Mouse (Mus musculus) midbrain, embryonic 12.5 days (tissue): ENCODE measurements around the gene Pde10a. TPM values are rescaled to one million over a fixed set of nuclear protein-coding genes. Genes with fewer than 3 reads are reported as not detected.

Source experiments
- ATAC-seq: fragments of 200-750 bp; cut with Nextera tagmentation; 2 replicates; pipeline ENCODE4 v1.8.0; 2017; ENCODE audit warnings: low read depth, moderate TSS enrichment, moderate library complexity; ENCODE audit not compliant: low FRiP score
- H3K27ac ChIP-seq: fragments of 300-500 bp; sonication (generic); replicated peaks from 2 replicates; pipeline ENCODE4 v1.5.1; 2016; ENCODE audit warnings: mild to moderate bottlenecking
- H3K27me3 ChIP-seq: fragments of 300-500 bp; sonication (generic); 2 replicates; pipeline ENCODE4 v1.6.1; 2016; ENCODE audit warnings: mild to moderate bottlenecking
- H3K36me3 ChIP-seq: fragments of 300-500 bp; sonication (generic); 2 replicates; pipeline ENCODE4 v1.6.1; 2016
- H3K4me1 ChIP-seq: fragments of 300-500 bp; sonication (generic); 2 replicates; pipeline ENCODE4 v1.6.1; 2016
- H3K4me2 ChIP-seq: fragments of 300-500 bp; sonication (generic); replicated peaks from 2 replicates; pipeline ENCODE4 v1.6.1; 2016; ENCODE audit warnings: mild to moderate bottlenecking, moderate library complexity
- H3K4me3 ChIP-seq: fragments of 300-500 bp; sonication (generic); 2 replicates; pipeline ENCODE4 v1.5.1; 2016; ENCODE audit warnings: mild to moderate bottlenecking
- H3K9ac ChIP-seq: fragments of 300-500 bp; sonication (generic); replicated peaks from 2 replicates; pipeline ENCODE4 v1.6.1; 2016; ENCODE audit warnings: mild to moderate bottlenecking, moderate library complexity
- H3K9me3 ChIP-seq: fragments of 300-500 bp; sonication (generic); 2 replicates; pipeline ENCODE4 v1.6.1; 2016; ENCODE audit warnings: mild to moderate bottlenecking
- WGBS: fragments of 180-500 bp; shearing (Covaris S2); methylation state at CpG from one replicate; pipeline ENCODE4 v1.1.7; 2016; 5-methylcytosine and 5-hydroxymethylcytosine counted together
- polyA plus RNA-seq: library from polyadenylated mRNA; unstranded; fragments of >200 nt; fragmentation: Nextera tagmentation; extraction: Ambion mirVana; gene quantifications from 2 replicates; pipeline ENCODE4 v1.2.1, GENCODE M21; 2016

Pde10a gene
- polyA plus RNA-seq, 1 experiment from 2014 or later, result 9.9 TPM

DNA sequence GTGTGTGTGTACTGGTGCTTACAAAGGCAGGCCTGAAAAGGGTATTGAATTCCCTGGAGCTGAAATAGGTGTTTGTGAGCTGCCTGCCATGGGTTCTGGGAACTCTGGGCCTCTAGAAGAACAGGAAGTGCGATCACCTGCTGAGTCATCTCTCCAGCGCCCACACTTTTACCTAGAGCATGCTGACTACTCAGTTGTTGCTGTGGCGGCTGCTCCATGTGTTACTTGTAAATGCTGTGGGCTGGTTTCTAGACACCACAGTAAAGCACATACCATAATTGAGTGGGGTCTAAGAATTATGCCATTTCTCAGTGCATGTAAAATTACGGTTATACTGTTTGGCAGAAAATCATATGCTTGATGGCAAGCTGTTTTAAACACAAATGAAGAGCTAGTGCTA, 477.3 kb downstream of the Pde10a start:
- no peaks in the 10 kb centered on the region for H3K4me1 ChIP-seq

DNA sequence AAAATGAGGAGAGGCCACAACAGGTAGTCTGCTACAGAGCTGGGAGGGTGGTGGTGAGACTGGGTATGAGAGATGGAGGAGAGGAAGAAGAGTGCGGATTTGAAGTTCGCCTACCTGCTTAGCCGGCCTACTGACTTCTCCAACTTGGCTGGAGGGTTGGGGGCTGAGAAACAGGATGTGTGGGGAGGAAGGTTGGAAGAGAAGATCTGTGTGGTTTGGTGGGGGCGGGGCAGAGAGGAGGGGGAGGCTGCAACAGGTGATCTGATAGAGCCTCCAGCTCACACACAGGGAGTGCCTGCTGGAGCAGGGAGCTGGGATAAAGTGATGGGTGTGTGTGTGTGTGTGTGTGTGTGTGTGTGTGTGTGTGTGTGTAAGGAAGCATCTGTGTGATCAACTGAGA, 479.3 kb downstream of the Pde10a start:
- Histone ChIP-seq H3K4me3 (no peak overlapping the region), H3K27me3 (no peaks in the 10 kb centered on the region), H3K4me1 (no peaks in the 10 kb centered on the region), H3K4me2 (no peak overlapping the region), H3K36me3 (peaks cover 9% of the 10 kb centered on the region; the same call in 1 of the 2 replicates), H3K27ac (no peak overlapping the region), H3K9me3 (no peaks in the 10 kb centered on the region), H3K9ac (no peak overlapping the region)
- WGBS, result 90% methylated on average over 4 of the region's 4 CpGs
- ATAC-seq, result no peak

More for the DNA sequence above, 477.3 kb downstream of the Pde10a start:
- H3K27me3 ChIP-seq, result no peaks in the 10 kb centered on the region
- H3K9me3 ChIP-seq, result no peaks in the 10 kb centered on the region
- H3K36me3 ChIP-seq, result peaks cover 12% of the 10 kb centered on the region; the same call in 1 of the 2 replicates
- no peak for ATAC-seq
- no peak overlapping the region for H3K27ac ChIP-seq
- H3K4me3 ChIP-seq, result no peak overlapping the region
- no peak overlapping the region for H3K4me2 ChIP-seq
- 84% methylated on average over 4 of the region's 4 CpGs for WGBS
- no peak overlapping the region for H3K9ac ChIP-seq

GRCm38 (mm10) chr17:9023198-9023942, 498.2 kb downstream of the Pde10a start:
- peak; percentile 60; the same call in 1 of the 2 replicates for ATAC-seq

GRCm38 (mm10) chr17:9030181-9030580, 505.0 kb downstream of the Pde10a start:
- Histone ChIP-seq H3K27ac (no peak overlapping the region), H3K9me3 (no peaks in the 10 kb centered on the region), H3K36me3 (no peaks in the 10 kb centered on the region), H3K9ac (no peak overlapping the region), H3K27me3 (peaks cover 3% of the 10 kb centered on the region; the same call in 1 of the 2 replicates), H3K4me2 (no peak overlapping the region), H3K4me1 (peaks cover 14% of the 10 kb centered on the region; the same call in 1 of the 2 replicates), H3K4me3 (no peak overlapping the region)
- WGBS, result 73% methylated on average over 5 of the region's 5 CpGs
- no peak for ATAC-seq

More at GRCm38 (mm10) chr17:9023198-9023942, 498.2 kb downstream of the Pde10a start:
- H3K27ac ChIP-seq, result peak overlapping the region; percentile 5; the same call in 1 of the 2 replicates
- no peaks in the 10 kb centered on the region for H3K27me3 ChIP-seq
- no peaks in the 10 kb centered on the region for H3K36me3 ChIP-seq
- peak overlapping the region; percentile 24; the same call in 1 of the 2 replicates for H3K4me2 ChIP-seq
- H3K4me3 ChIP-seq, result no peak overlapping the region
- H3K4me1 ChIP-seq, result peaks cover 9% of the 10 kb centered on the region
- H3K9ac ChIP-seq, result no peak overlapping the region; the same call in 1 of the 2 replicates
- WGBS, result 26% methylated on average over 14 of the region's 14 CpGs
- 0 out of 2 replicates have a peak, but pooled peaks cover 3% of the 10 kb centered on the region for H3K9me3 ChIP-seq

GRCm38 (mm10) chr17:9031241-9032141, 506.3 kb downstream of the Pde10a start:
- H3K27me3 ChIP-seq, result peaks cover 3% of the 10 kb centered on the region; the same call in 1 of the 2 replicates
- H3K36me3 ChIP-seq, result no peaks in the 10 kb centered on the region
- H3K4me3 ChIP-seq, result 0 out of 2 replicates have a peak overlapping the region, but pooled peaks have one; percentile 12
- H3K9ac ChIP-seq, result no peak overlapping the region
- H3K4me1 ChIP-seq, result peaks cover 24% of the 10 kb centered on the region; the same call in 1 of the 2 replicates
- WGBS, result 15% methylated on average over 24 of the region's 24 CpGs
- no peaks in the 10 kb centered on the region for H3K9me3 ChIP-seq
- H3K27ac ChIP-seq, result no peak overlapping the region
- peak overlapping the region; percentile 38 for H3K4me2 ChIP-seq
- ATAC-seq, result peak; percentile 44; the same call in 1 of the 2 replicates

DNA sequence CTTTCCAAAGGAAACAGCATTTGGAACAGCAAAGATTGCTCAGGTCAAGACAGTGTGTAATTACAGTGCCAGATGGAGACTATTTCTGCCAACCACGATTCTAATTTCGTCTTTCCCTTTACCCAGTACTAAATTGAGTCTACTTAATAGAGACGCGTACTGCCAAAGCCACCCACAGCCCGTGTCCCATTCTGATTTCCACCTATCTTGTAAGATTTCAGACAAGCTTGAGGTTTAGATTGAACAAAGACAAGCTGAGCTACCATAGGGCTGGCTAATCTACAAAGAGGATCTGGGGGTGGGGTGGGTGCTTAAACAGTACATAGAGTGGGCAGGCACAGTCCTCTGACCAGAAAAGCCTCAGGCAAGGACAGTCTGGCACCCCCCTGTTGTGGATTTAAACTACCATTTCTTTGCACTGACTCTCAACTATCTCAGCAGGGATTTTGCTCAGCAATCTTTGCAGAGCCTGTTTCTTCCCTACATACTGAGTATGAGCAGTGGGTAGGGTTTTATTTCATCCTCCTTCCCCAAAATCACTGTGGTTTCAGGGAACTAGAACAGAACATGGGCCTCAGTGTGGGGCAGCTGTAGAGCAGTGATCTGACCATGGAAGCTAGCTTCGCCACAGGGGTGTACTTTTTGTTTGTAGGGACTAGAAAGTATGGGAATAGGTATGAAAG, 507.3 kb downstream of the Pde10a start:
- Histone ChIP-seq H3K36me3 (no peaks in the 10 kb centered on the region), H3K9me3 (no peaks in the 10 kb centered on the region), H3K27me3 (peaks cover 3% of the 10 kb centered on the region; the same call in 1 of the 2 replicates), H3K4me1 (peaks cover 24% of the 10 kb centered on the region; the same call in 1 of the 2 replicates), H3K9ac (no peak overlapping the region), H3K4me3 (no peak overlapping the region), H3K27ac (no peak overlapping the region; the same call in 1 of the 2 replicates), H3K4me2 (no peak overlapping the region)
- WGBS, result 66% methylated on average over 6 of the region's 6 CpGs
- no peak for ATAC-seq

DNA sequence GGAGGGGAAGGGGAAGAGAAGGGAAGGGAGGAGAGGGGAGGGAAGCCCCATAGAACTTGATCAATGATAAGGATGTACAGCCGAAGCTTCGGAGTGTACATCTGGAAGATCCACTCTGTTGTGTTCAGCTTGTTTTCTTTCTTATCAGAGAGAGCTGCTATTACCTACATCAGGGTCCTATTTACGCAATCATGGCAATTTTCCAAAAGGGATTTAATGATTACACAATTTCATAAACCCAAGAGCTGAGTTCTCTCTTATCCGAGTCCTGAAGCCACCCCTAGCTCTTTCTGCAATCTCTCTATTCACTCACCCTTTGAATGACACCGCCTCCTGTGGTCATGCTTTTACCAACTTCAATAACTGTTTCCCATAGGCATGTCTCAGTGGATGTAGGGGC, 508.3 kb downstream of the Pde10a start:
- no peaks in the 10 kb centered on the region for H3K36me3 ChIP-seq
- peaks cover 3% of the 10 kb centered on the region; the same call in 1 of the 2 replicates for H3K27me3 ChIP-seq
- no peak overlapping the region for H3K4me2 ChIP-seq
- H3K4me3 ChIP-seq, result no peak overlapping the region
- H3K4me1 ChIP-seq, result peaks cover 24% of the 10 kb centered on the region; the same call in 1 of the 2 replicates
- no peaks in the 10 kb centered on the region for H3K9me3 ChIP-seq
- H3K27ac ChIP-seq, result no peak overlapping the region
- H3K9ac ChIP-seq, result no peak overlapping the region
- 86% methylated on average over 5 of the region's 5 CpGs for WGBS
- no peak for ATAC-seq

DNA sequence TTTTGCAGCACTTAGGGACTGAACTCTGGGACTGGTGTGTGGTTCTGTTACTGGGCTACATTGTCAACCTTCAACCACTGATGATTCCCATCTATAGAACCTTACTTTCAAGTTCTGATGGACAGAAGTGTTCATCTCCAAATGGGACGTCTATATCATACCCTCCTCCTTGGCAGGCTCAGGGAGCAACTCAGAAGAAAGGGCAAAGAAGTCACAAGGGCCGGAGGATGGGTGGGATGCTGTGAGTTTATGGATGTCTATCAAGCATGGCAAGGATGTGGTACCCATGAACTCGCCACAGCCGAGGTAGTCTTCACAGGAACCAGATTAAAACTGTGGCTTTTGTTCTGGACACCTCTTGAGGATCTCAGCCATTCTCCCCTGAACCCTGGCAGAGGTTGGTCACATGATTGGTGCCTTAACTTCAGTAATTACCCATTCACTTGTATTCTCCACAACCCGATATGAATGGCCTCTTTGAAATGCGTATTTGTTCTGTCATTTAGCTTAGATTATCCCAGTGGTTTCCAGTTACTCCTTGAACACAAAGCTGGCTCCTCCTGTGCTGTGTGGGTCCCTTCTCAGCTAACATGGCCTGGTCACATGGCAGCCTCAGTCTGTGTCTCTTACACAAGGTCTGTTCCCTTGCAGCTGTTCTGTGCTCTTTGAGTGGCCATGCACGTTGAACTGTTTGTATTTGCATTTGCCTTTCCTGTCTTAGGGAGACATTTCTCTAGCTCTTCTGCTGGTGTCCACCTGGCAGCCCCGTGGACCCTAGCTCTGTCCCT, 510.6 kb downstream of the Pde10a start:
- ATAC-seq, result no peak
- H3K4me2 ChIP-seq, result no peak overlapping the region
- H3K9ac ChIP-seq, result no peak overlapping the region
- no peaks in the 10 kb centered on the region for H3K27me3 ChIP-seq
- WGBS, result 54% methylated on average over 8 of the region's 8 CpGs
- no peak overlapping the region for H3K4me3 ChIP-seq
- peaks cover 24% of the 10 kb centered on the region; the same call in 1 of the 2 replicates for H3K4me1 ChIP-seq
- no peaks in the 10 kb centered on the region for H3K36me3 ChIP-seq
- H3K27ac ChIP-seq, result no peak overlapping the region
- H3K9me3 ChIP-seq, result no peaks in the 10 kb centered on the region
